Mouse (Mus musculus): ENCODE measurements around the gene Rab3d.

GRCm38 (mm10) chr9:21955225-21955569 is 37.2 kb upstream of the Rab3d start:
- TF ChIP-seq POLR2A (IDR thresholded peaks at IDR 0.05; ENCODE audit: extremely low read depth, insufficient read depth, low read length) (no peak), CTCF (IDR thresholded peaks at IDR 0.05; ENCODE audit: low read depth, low read length) (peak; percentile 58)

Measured in liver, adult 2 months (tissue).